Mouse (Mus musculus) G1E-ER4 (cell line): ENCODE measurements around the gene Oxct1. TPM values are rescaled to one million over a fixed set of nuclear protein-coding genes. Genes with fewer than 3 reads are reported as not detected.

Experiments
- GATA1 ChIP-seq: IDR thresholded peaks from one replicate; pipeline ENCODE4 v1.8.0; 2012; ENCODE audit warnings: low read length, inconsistent platforms
- polyA plus RNA-seq: library from polyadenylated mRNA; stranded (reverse); fragments of >175 nt; gene quantifications from 2 replicates; pipeline ENCODE4 v1.2.3, GENCODE M21; 2012

The Oxct1 gene
- polyA plus RNA-seq, 1 experiment = 36.8 TPM

GRCm38 (mm10) chr15:4078785-4079184 is 52.6 kb downstream of the Oxct1 start:
- TF ChIP-seq GATA1 = no peak

DNA sequence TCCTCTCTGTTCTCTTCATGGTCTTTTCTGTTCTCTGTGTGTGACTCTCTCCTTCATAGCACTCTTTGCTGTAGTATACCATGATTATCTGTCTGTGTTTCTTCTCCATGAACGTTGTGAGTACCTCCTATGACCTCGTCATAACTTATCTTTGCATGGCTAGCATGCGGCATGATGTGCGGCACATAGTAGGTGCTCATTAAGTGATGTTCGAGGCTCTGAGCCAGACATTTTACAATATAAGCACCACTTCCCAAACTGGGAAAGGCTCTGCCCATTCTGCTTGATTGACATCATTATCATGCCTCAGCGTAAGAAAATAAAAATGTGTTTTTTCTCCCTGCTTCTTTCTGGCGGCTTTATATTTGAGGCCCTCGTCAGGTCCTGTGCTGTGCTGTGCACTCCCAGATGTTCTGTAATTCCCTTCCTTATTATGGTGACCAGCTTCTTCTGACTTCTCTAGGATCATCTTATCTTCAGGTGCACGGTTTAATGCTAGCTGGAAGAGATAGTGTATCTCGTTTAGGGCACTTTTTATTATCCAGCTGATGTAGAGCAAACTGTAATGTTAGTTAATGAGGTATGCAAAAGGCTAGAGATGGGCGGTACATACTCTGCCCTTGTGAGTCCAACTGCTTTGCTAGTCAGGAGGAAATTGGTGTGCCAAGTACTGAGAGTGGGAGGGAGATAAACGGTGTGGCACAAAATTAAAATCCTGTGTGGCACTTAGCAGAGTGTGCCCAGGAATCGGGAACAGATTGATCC is 53.4 kb downstream of the Oxct1 start:
- no peak for TF ChIP-seq GATA1

DNA sequence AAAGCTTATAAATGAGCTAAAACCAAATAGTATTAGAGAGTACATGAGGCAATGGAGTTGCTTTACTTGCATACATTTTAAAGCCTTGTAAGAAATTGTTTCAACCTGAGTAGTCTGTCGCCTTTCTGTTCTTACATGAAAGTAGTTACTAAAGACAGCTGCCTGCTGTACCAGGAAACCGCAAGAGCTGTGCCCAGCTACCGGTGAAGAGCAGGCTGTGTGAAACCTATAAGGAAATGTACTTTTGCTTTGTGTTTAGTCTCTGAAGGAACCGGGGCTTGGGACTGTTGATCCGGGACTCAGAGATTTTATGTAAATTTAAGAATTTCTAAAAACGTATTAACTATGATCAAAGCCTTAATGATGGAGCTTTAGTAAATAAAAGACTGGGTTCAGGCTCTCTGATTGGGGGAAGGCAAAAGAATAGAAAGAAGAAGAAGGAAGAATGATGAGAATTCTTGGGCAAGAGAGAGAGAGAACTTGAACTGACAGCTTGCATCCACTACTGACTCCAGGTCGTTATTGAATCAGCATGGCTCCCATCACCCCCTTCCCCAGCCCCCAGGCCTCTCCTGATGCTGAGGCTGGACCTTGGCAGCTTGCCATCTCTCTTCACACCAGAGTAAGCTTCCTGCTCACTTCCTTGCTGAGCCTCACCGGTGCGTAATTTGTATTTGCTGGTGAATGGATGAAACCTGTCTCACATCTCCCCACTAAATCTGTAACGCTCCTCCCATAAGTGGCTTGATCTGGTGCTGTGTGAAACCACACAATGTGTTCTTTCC is 59.6 kb downstream of the Oxct1 start:
- TF ChIP-seq GATA1 = no peak

DNA sequence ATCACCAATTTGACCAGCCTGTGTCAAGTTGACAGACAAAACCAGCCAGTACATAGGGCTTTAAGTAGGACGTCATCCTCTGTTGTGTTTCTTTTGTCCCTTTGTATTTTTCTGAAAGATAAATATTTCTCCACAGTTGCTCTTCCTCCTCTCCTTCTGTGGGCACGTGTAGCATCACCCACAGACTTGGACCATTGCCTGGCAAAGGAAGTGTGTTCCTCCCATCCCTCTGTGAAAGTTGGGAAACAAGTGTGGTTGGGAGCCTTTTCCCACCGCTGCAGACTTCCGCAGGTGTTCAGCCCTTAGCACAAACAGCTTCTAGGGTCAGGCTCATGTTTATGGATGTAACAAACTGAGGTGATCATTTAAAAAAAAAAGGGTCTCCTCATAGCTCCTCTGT is 61.3 kb downstream of the Oxct1 start:
- no peak for TF ChIP-seq GATA1

- TF ChIP-seq GATA1 = no peak
These were observed 61.7 kb downstream of the Oxct1 start for GRCm38 (mm10) chr15:4087914-4088313.

DNA sequence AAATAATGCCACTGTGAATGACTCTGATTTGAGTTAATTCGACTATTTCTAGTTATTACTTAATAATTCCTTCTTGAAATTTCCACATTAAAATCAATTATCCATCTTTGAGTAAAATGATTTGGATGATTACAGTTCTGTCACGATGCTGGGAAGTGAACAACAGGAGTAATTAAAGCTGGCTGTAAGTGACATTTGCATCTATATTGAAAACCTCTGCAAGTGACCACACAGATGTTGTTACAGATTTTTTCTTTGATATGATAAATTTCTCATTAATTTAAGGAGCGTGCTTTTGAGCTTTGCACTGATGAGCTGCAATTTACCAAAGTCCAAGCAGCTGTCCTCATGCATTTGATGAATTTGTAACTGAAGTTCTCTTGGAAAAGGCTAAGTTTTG is 64.4 kb downstream of the Oxct1 start:
- TF ChIP-seq GATA1 = no peak

- no peak for TF ChIP-seq GATA1
These were observed 66.4 kb downstream of the Oxct1 start for GRCm38 (mm10) chr15:4092586-4092985.

GRCm38 (mm10) chr15:4100341-4100921 is 74.2 kb downstream of the Oxct1 start:
- TF ChIP-seq GATA1 = no peak

DNA sequence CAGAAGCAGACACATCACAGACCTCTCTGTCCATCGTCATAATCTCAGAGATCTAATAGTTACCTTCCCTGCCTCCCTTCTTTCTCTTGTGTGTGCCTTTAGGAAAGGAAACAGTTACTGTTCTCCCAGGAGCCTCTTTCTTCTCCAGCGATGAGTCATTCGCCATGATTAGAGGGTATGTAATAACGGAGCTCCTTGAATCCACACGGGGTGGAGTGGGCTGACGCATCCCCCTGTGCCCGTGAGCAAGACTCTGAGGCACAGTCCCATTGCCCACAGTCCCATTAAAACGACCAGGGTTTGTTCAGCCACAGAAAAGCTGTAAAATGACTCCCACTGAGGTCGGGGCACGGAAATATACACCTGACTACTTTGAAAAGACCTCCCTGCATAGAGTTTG is 74.8 kb downstream of the Oxct1 start:
- TF ChIP-seq GATA1 = no peak

GRCm38 (mm10) chr15:4104319-4104718 is 78.1 kb downstream of the Oxct1 start:
- TF ChIP-seq GATA1 = no peak

GRCm38 (mm10) chr15:4105498-4105897 is 79.3 kb downstream of the Oxct1 start:
- no peak for TF ChIP-seq GATA1

DNA sequence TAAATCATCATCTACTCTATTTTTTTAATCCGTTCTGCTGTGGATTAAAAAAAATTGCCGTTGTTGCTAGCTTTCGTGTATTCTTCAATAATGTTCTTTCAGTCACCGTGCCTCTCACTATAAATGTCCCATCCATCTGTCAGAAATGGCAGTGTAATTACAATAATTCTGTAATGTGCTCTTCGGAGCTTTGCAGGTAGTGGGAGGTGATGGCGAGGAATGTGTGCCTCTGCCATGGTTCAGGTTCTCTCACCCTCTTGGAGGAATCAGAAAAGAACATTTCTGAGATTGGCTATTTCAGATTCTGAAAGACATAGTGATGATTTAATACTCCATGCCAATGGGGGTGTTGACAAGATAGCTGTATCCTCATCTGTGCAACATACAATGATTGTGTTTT is 93.8 kb downstream of the Oxct1 start:
- no peak for TF ChIP-seq GATA1

DNA sequence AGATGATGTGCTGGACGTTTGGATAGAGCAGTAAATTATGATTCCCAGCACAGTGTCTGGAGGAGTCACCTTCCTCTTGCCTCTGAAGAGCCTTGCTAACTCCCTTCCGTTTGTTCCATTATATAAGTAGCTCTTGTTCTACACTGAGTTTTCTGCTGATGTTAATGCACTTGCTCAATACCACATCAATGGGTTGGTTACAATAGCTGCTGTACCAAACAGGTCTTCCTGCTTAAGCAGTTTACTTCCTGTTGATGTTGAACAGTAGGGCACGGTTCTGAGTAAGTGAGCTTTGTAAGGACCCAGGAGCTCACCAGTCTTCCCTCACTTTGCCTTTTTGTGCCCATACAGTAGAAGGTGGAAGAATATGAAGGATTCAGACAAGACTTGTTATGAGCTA is 98.5 kb downstream of the Oxct1 start:
- TF ChIP-seq GATA1 = no peak

DNA sequence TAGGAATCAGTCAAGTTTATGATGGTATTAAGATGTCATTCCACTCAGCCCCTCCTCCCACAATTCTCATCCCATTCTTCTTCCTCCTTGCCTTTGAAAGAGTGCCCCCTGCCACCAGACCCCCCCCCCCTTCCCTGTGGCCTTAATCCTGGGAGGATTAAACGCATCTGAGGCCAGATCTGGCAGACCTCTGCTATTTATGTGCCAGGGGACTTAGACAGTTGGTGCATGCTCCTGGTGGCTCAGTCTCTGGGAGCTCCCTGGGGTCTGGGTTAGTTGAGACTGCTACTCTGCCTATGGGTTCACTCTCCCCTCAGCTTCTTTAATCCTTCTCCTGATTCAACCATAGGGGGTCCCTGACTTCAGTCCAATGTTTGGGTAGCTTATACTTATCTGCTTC is 112.3 kb downstream of the Oxct1 start:
- no peak for TF ChIP-seq GATA1

DNA sequence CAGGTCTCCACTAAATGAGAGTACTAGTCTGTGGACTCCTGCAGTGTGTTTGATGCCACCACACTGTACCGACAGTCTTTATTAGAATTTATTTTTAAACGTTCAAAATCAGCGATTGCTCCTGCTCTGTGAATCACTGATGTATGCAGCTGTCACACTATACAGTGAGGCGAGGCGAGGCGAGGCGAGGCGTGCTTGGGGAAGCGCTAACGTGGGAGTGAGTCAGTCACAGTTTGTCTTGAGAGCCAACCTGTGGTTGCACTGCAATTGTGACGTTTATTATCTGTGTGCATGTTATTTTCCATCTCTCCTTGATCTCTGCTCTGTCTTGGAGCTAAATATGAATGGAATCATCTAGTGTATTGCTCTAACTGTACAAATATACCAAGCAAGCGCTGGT is 113.3 kb downstream of the Oxct1 start:
- no peak for TF ChIP-seq GATA1

GRCm38 (mm10) chr15:4145352-4145751 is 119.2 kb downstream of the Oxct1 start:
- no peak for TF ChIP-seq GATA1
